Comparison of ENCODE assay signal across 15 mouse cellular contexts in the genomic region with DNA sequence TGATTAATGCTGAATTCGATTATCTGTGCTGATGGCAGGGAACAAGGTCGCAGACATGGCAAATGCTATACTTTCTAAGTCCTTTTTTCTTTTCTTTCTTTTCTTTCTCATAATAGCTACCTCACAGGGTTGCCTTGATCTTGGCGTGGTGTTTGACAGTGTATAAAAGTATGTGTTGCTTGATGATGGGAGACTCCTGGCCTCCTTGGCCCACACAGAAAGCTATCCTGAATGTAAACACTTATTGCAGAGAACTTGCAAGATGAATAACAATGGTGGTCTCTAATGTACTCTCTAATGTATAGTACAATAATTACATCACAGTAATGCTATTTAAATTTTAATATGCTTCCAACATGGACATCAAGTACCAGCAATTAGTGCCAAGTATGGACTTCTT.
"Had no signal": no experiment of that assay in that cellular context is flagged by ENCODE, and none has a peak within 500 bp of the region (broad histone marks: within the 10 kb centered on the region; RNA-seq: fewer than 3 reads in every experiment).

No protein-coding gene starts in this region.

- H3K36me3 ChIP-seq: neural tube, embryonic 15.5 days; stomach, embryonic 15.5 days had no signal

- H3K27ac ChIP-seq: neural tube, embryonic 15.5 days; stomach, postnatal 0 days had no signal

- DNase-seq: retina, postnatal 1 day; right cerebral cortex, adult 18-20 months; right cerebral cortex, postnatal 14 days; right cerebral cortex, postnatal 25 days; right cerebral cortex, postnatal 4 days; spleen, adult 18-20 months; thymus, adult 18-20 months; thymus, adult 2 months; thymus, postnatal 14 days; thymus, postnatal 25 days; thymus, postnatal 36 days; thymus, postnatal 4 days had no signal

- H3K9me3 ChIP-seq: neural tube, embryonic 15.5 days; stomach, embryonic 15.5 days had no signal

- H3K4me2 ChIP-seq: neural tube, embryonic 15.5 days; stomach, embryonic 15.5 days had no signal

- H3K27me3 ChIP-seq: neural tube, embryonic 15.5 days; stomach, embryonic 15.5 days had no signal

- H3K9ac ChIP-seq: neural tube, embryonic 15.5 days; stomach, embryonic 15.5 days had no signal

- H3K4me3 ChIP-seq: neural tube, embryonic 15.5 days; stomach, embryonic 15.5 days had no signal
